Mouse (Mus musculus) hindbrain, embryonic 11.5 days (tissue): ENCODE data around the gene Zfp819. TPM values are rescaled to one million over a fixed set of nuclear protein-coding genes. Genes with fewer than 3 reads are reported as not detected.

Source experiments
- ATAC-seq: fragments of 200-750 bp; cut with Nextera tagmentation; 2 replicates; pipeline ENCODE4 v1.8.0; 2017; ENCODE audit warnings: mild to moderate bottlenecking, moderate TSS enrichment, moderate library complexity; ENCODE audit not compliant: low FRiP score
- DNase-seq: peaks from one replicate; pipeline ENCODE4 v3.0.0-alpha.2; 2015; ENCODE audit warnings: low spot score
- H3K27ac ChIP-seq: fragments of 300-500 bp; sonication (generic); 2 replicates; pipeline ENCODE4 v1.5.1; 2014; ENCODE audit warnings: mild to moderate bottlenecking, low read depth, low read length
- H3K27me3 ChIP-seq: fragments of 300-500 bp; sonication (generic); 2 replicates; pipeline ENCODE4 v1.6.1; 2014; ENCODE audit warnings: mild to moderate bottlenecking, low read length, moderate library complexity, mixed read lengths; ENCODE audit not compliant: control insufficient read depth, insufficient read depth
- H3K36me3 ChIP-seq: fragments of 300-500 bp; sonication (generic); 2 replicates; pipeline ENCODE4 v1.6.1; 2014; ENCODE audit warnings: mild to moderate bottlenecking, low read length, moderate library complexity, mixed read lengths; ENCODE audit not compliant: control insufficient read depth, insufficient read depth
- H3K4me1 ChIP-seq: fragments of 300-500 bp; sonication (generic); replicated peaks from 2 replicates; pipeline ENCODE4 v1.6.1; 2014; ENCODE audit warnings: low read length, mixed read lengths; ENCODE audit not compliant: control insufficient read depth, insufficient read depth
- H3K4me2 ChIP-seq: fragments of 300-500 bp; sonication (generic); replicated peaks from 2 replicates; pipeline ENCODE4 v1.6.1; 2014; ENCODE audit warnings: mild to moderate bottlenecking, low read depth, low read length
- H3K4me3 ChIP-seq: fragments of 300-500 bp; sonication (generic); 2 replicates; pipeline ENCODE4 v1.5.1; 2014; ENCODE audit warnings: low read depth, low read length
- H3K9ac ChIP-seq: fragments of 300-500 bp; sonication (generic); 2 replicates; pipeline ENCODE4 v1.6.1; 2014; ENCODE audit warnings: low read depth, low read length
- H3K9me3 ChIP-seq: fragments of 300-500 bp; sonication (generic); 2 replicates; pipeline ENCODE4 v1.6.1; 2016; ENCODE audit warnings: low read length; ENCODE audit not compliant: control insufficient read depth
- WGBS: fragments of 180-500 bp; shearing (Covaris S2); extraction: QIAGEN DNeasy Blood & Tissue Kit; methylation state at CpG from one replicate; pipeline ENCODE4 v1.1.7; 2014; 5-methylcytosine and 5-hydroxymethylcytosine counted together
- polyA plus RNA-seq: library from polyadenylated mRNA; unstranded; fragments of >200 nt; fragmentation: Nextera tagmentation; extraction: Ambion mirVana; gene quantifications from 2 replicates; pipeline ENCODE4 v1.2.1, GENCODE M21; 2014

Zfp819 gene
- polyA plus RNA-seq, 1 experiment from 2014 or later, result 1.3 TPM

DNA sequence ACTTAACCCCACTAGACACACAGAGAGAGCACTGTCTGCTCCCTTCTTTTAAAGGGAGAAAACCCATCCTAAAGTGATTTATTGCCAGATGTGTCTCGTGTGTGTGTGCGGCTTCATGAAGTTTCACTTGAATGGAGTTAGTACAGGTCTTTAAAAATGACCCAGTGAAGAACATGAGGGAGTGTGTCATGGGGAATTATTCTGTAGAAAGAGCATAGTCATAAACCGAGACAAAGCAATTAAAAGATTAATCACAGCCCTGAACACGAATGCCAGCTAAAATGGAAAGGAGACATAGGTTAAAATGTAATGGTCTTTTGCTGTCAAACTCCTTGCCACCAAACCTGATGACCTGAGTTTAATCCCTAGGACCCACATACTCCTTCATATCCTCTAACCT is 27.0 kb downstream of the Zfp819 start:
- no peaks in the 10 kb centered on the region for H3K9me3 ChIP-seq
- 83% methylated on average over 4 of the region's 4 CpGs for WGBS
- no peaks in the 10 kb centered on the region for H3K36me3 ChIP-seq
- H3K27me3 ChIP-seq, result no peaks in the 10 kb centered on the region
- no peak overlapping the region for H3K9ac ChIP-seq
- H3K27ac ChIP-seq, result no peak overlapping the region
- no peak for DNase-seq
- H3K4me2 ChIP-seq, result no peak overlapping the region
- H3K4me3 ChIP-seq, result no peak overlapping the region
- H3K4me1 ChIP-seq, result no peaks in the 10 kb centered on the region
- ATAC-seq, result no peak

DNA sequence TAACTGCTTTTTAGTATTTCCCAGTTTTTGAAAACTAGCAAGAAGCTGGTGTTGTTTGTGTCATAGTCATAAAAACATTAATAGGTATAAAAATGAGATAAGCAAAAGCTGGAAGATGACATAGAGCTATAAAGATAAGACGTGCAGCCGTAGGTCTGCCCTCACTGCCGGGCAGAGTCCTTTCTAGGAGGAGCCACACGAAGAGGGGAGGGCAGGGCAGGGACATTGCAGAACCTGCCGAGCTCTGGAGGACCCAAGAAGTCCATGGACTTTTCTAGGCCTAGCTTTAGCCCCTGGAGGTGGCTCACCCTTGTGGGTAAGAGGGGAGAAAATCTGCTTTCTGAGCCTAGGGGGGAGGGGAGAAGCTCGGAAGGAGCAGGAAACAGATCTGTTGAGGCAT is 27.5 kb downstream of the Zfp819 start, which contains the start of gene Ceacam18:
Gene Ceacam18 (plus strand): TSS at position 208 of the 400 bp plus-strand sequence.
- H3K4me1 ChIP-seq, result no peaks in the 10 kb centered on the region
- DNase-seq (no peak), ATAC-seq (no peak)
- no peak within 1 kb of the TSS for H3K27ac ChIP-seq
- no peak within 1 kb of the TSS for H3K9ac ChIP-seq
- H3K4me3 ChIP-seq, result no peak within 1 kb of the TSS
- H3K27me3 ChIP-seq, result no peaks in the 10 kb centered on the region
- H3K36me3 ChIP-seq, result no peaks in the 10 kb centered on the region
- no peak within 1 kb of the TSS for H3K4me2 ChIP-seq
- WGBS, result 79% methylated on average over 6 of the region's 6 CpGs
- H3K9me3 ChIP-seq, result no peaks in the 10 kb centered on the region

GRCm38 (mm10) chr7:43636194-43636593 is 29.2 kb downstream of the Zfp819 start:
- 66% methylated on average over 2 of the region's 2 CpGs for WGBS
- no peak overlapping the region for H3K9ac ChIP-seq

DNA sequence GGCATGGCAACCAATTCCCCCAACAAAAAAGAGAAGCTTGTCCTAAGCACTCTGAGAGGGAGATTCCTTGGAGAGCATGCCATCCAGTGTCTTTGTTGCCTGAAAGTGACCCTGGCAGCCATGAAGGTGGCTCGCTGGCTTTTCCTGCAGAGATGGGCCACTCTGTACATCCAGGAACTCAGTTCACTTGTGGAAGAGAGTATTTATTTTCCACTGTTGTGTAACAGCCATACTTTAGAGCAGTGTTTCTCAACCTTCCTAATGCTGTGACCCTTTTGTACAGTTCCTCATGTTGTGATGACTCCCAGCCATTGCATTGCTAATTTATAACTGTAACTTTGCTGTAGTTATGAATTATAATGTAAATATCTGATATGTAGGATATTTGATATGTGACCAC is 30.1 kb downstream of the Zfp819 start:
- DNase-seq (no peak), ATAC-seq (no peak)
- H3K36me3 ChIP-seq, result no peaks in the 10 kb centered on the region
- no peak overlapping the region for H3K4me2 ChIP-seq
- 81% methylated on average over 1 of the region's 1 CpGs for WGBS
- H3K9ac ChIP-seq, result no peak overlapping the region
- H3K27me3 ChIP-seq, result no peaks in the 10 kb centered on the region
- H3K4me1 ChIP-seq, result no peaks in the 10 kb centered on the region
- H3K4me3 ChIP-seq, result no peak overlapping the region
- H3K27ac ChIP-seq, result no peak overlapping the region
- H3K9me3 ChIP-seq, result no peaks in the 10 kb centered on the region

More at GRCm38 (mm10) chr7:43636194-43636593, 29.2 kb downstream of the Zfp819 start:
- H3K4me2 ChIP-seq, result no peak overlapping the region
- ATAC-seq, result no peak
- H3K27me3 ChIP-seq, result no peaks in the 10 kb centered on the region
- no peak overlapping the region for H3K27ac ChIP-seq
- H3K4me3 ChIP-seq, result no peak overlapping the region
- DNase-seq, result no peak
- no peaks in the 10 kb centered on the region for H3K9me3 ChIP-seq
- H3K4me1 ChIP-seq, result no peaks in the 10 kb centered on the region
- H3K36me3 ChIP-seq, result no peaks in the 10 kb centered on the region

DNA sequence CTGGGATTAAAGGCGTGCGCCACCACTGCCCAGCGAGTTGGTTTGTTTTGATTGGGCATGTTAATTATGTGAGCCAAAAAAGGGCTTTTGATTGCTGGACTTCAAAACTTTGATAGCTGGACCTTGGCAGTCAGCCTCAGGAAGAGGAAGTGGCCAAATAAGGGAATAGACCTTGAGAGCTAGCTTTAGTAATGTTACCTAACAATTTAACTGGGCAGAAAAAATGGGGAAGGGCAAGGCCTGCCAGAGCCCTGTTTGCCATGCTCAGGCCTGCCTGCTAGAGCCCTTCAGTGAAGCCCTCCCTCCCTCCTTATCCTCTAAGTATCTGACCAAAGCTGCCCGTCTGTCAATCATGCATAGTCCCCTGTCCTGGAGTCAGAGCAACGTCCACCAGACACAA is 35.6 kb downstream of the Zfp819 start:
- WGBS, result 87% methylated on average over 5 of the region's 5 CpGs
- Histone ChIP-seq H3K9ac (no peak overlapping the region), H3K4me1 (no peaks in the 10 kb centered on the region), H3K4me3 (no peak overlapping the region), H3K36me3 (no peaks in the 10 kb centered on the region), H3K27me3 (no peaks in the 10 kb centered on the region), H3K9me3 (no peaks in the 10 kb centered on the region), H3K4me2 (no peak overlapping the region), H3K27ac (no peak overlapping the region)
- DNase-seq (no peak), ATAC-seq (no peak)

- no peaks in the 10 kb centered on the region for H3K36me3 ChIP-seq
- no peak for ATAC-seq
- WGBS, result 85% methylated on average over 17 of the region's 17 CpGs
These were observed 36.2 kb downstream of the Zfp819 start for GRCm38 (mm10) chr7:43643046-43643652.

DNA sequence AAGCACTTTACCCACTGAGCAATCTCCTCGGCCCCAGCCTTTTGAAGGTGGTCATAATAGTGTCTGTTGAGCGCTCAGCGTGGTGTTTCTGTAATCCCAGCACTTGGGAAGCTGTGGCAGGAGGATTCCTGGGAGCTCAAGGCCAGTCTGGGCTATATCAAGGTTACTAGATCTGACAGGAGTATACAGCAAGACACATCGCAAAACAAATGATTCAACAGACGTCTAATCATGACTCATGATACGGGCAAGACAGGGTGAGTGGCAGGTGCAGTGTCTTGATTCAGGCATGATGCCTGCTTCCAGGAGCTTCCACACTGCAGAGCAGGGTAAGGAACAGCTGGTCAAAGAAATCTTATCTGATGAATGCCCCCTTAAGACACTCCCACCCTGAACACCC is 45.7 kb downstream of the Zfp819 start:
- H3K9me3 ChIP-seq, result no peaks in the 10 kb centered on the region
- H3K9ac ChIP-seq, result no peak overlapping the region
- no peak overlapping the region for H3K27ac ChIP-seq
- WGBS, result 88% methylated on average over 6 of the region's 6 CpGs
- H3K36me3 ChIP-seq, result no peaks in the 10 kb centered on the region
- no peaks in the 10 kb centered on the region for H3K27me3 ChIP-seq
- H3K4me2 ChIP-seq, result no peak overlapping the region
- no peak for ATAC-seq
- DNase-seq, result no peak
- H3K4me1 ChIP-seq, result no peaks in the 10 kb centered on the region
- H3K4me3 ChIP-seq, result no peak overlapping the region

More at GRCm38 (mm10) chr7:43643046-43643652, 36.2 kb downstream of the Zfp819 start:
- H3K9me3 ChIP-seq, result no peaks in the 10 kb centered on the region
- H3K27me3 ChIP-seq, result no peaks in the 10 kb centered on the region
- no peak overlapping the region for H3K9ac ChIP-seq
- no peak overlapping the region for H3K4me3 ChIP-seq
- no peak overlapping the region for H3K4me2 ChIP-seq
- no peak overlapping the region for H3K27ac ChIP-seq
- H3K4me1 ChIP-seq, result no peaks in the 10 kb centered on the region
- DNase-seq, result no peak

GRCm38 (mm10) chr7:43654519-43654918 is 47.5 kb downstream of the Zfp819 start:
- 83% methylated on average over 3 of the region's 3 CpGs for WGBS

DNA sequence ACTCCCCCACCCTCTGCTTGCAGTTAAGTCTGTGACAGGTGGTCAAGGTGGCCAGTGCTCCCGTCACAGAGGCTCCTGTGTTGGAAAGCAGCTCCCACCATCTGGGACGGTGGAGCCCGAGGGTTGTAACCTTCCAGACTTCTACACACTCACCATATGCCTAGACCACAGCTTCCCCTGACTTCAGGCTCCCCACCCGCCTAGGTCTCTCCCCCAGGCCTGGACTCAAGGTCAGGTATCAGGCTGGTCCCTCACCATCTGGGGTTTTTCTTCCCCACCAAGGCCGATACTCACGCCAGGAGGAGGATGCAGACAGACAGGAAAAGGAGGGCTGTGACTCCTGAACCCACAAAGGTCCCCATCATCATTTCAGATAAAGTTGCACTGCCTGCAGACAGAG is 49.3 kb downstream of the Zfp819 start:
- H3K27ac ChIP-seq, result no peak overlapping the region
- no peak overlapping the region for H3K4me3 ChIP-seq
- H3K4me1 ChIP-seq, result no peaks in the 10 kb centered on the region
- no peaks in the 10 kb centered on the region for H3K36me3 ChIP-seq
- WGBS, result 74% methylated on average over 6 of the region's 6 CpGs
- no peak overlapping the region for H3K4me2 ChIP-seq
- DNase-seq (no peak), ATAC-seq (no peak)
- no peaks in the 10 kb centered on the region for H3K9me3 ChIP-seq
- no peak overlapping the region for H3K9ac ChIP-seq
- no peaks in the 10 kb centered on the region for H3K27me3 ChIP-seq

More at GRCm38 (mm10) chr7:43654519-43654918, 47.5 kb downstream of the Zfp819 start:
- Histone ChIP-seq H3K36me3 (no peaks in the 10 kb centered on the region), H3K27ac (no peak overlapping the region), H3K9me3 (no peaks in the 10 kb centered on the region), H3K9ac (no peak overlapping the region), H3K4me2 (no peak overlapping the region), H3K4me1 (no peaks in the 10 kb centered on the region), H3K4me3 (no peak overlapping the region), H3K27me3 (no peaks in the 10 kb centered on the region)
- no peak for ATAC-seq
- DNase-seq, result no peak
